Mouse (Mus musculus): ENCODE results near the gene Hao1.
A peak's percentile ranks its signal among the peaks of the same experiment; 100 is the strongest.

The Hao1 gene

GRCm38 (mm10) chr2:134554221-134554727, at the start of gene Hao1:
Hao1 (minus strand) TSS chr2:134554368.
- DNase-seq (ENCODE audit: low read depth, low spot score): no peak

- DNase-seq (ENCODE audit: low read depth, low spot score): no peak
These were observed 37.0 kb upstream of the Hao1 start for GRCm38 (mm10) chr2:134591081-134591694.

DNA sequence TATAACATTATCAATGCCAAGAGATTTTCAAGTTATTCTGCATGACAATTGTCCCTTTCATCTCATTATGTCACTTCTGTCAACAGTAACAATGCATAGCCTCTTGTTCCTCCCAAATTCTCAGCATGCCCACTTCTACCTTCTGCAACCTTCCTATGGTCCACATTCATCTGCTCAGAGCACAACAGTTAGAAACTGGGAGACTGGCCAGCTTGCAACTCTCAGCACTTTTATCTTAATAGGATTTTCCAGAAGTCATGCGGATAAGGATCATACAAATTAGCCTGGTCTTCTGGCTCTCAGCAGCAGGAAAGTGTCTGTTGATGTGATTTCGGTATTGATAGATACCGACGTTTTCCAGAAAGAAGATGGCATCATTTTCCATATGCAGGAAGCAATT, 31.1 kb upstream of the Hao1 start:
- no peak for DNase-seq (ENCODE audit: low read depth, low spot score)

DNA sequence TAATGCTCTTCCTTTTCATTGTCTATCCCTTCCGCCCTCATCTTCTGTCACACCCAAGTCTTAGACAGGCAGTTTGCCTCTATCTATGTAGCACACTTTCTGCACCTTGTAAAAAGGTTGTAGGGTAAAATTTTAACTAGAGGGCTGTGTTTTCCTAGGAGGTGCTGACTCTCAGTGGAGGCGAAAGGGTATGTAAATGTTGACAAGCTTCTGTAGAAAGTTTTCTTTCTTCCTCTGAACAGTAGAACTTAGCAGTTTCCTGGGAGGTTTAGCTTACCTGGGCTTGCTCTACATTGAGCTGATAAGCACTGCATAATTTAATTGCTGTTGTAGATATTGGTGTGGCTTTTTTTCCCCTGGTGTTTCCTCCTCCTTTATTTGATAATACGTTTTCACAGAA, 5.3 kb upstream of the Hao1 start:
- no peak for DNase-seq (ENCODE audit: low read depth, low spot score)

DNA sequence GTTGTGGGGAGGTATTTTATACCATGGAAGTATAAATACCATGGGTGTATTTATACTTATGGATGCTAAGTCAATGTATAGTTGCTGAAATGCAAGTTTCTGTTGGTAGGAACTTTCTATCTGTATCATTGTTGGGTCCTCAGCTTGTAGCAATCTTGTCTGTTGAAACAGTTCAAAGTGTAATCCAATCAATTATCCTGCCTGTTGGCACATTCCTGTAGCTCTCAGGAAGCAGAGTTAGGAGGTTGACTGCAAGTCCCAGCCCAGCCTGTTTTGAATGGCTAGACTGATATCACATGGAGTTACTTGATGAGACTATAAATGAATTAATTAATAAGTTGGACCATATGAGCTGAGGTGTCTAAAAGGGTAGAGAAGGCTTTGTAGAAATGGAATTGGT, 1.8 kb downstream of the Hao1 start:
- no peak for DNase-seq (ENCODE audit: low read depth, low spot score)

DNA sequence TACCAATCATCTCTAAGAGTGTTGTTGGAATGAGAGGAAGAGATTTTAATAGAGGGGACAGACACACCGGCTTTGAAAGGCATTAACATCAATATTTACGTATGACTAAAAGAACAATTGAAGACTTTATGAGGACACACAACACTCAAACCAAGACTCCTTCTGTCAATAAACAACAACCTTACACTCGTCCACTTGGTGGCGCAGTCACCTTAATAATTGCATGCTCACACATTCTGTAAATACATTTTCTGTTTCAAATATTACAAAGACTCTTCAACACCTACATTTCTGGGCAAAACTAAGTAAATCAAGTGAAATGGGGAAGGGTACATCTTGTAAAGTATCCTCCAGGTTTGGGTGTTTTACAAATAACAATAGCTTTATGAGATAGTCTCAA, 4.4 kb downstream of the Hao1 start:
- DNase-seq (ENCODE audit: low read depth, low spot score): peak; percentile 40

GRCm38 (mm10) chr2:134545116-134545515, 9.1 kb downstream of the Hao1 start:
- no peak for DNase-seq (ENCODE audit: low read depth, low spot score)

GRCm38 (mm10) chr2:134544321-134545065, 9.7 kb downstream of the Hao1 start:
- DNase-seq (ENCODE audit: low read depth, low spot score): no peak

DNA sequence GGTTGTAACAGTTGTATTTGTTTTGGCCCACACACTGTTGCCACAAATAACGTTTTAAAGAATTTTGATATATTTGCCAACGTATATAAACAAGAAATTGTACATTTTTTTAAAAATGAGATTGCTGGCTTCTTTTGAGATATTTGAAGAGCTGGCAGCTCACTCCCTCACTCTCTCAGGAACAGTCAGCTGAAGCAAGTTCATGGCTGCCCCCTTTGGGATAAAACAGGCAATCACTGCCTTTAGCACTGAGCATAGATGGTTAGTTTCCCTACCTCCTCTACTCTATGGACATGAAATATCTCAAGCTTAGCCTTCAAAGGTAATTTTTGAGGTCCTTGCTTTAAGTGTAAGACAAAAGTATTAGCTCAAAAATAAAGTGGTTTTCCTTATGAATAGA, 10.7 kb downstream of the Hao1 start:
- no peak for DNase-seq (ENCODE audit: low read depth, low spot score)

DNA sequence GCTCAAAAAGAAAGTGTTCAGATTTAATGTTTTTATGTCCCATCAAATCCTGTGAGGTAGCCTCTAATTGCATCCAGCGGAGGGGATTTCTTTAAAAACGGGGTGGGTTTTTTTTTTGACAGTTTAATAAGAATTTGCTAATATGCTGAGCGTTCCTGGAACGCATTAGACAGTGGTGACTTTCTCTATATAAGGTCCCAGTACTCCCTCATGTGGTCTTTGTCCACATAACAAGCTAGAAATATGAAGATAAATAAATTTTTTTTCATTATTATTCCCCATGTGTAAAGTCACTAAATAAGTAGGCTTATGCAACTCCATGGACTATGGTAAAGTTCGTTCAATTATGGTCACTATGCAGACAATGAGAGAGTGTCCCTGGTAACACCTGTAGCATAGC, 13.1 kb downstream of the Hao1 start:
- no peak for DNase-seq (ENCODE audit: low read depth, low spot score)

DNA sequence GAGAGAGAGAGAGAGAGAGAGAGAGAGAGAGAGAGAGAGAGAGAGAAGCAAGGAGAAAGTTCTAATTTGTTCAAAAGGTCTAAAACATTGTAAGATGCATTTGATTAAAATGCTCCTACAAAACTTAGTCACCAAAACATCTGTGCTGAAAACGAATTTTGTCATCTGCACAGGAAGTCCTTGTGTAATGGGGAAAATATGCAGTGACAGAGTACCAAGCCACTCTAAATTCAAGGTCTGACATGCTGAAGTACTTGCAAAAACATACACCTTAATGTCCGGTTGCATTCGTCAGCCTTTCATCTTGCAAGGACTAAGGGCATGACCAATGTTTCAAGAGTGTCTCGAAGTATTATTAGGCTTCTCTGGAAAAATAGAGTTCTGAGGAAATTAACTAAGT, 15.7 kb downstream of the Hao1 start:
- no peak for DNase-seq (ENCODE audit: low read depth, low spot score)

GRCm38 (mm10) chr2:134528122-134528810, 25.9 kb downstream of the Hao1 start:
- no peak for DNase-seq (ENCODE audit: low read depth, low spot score)

DNA sequence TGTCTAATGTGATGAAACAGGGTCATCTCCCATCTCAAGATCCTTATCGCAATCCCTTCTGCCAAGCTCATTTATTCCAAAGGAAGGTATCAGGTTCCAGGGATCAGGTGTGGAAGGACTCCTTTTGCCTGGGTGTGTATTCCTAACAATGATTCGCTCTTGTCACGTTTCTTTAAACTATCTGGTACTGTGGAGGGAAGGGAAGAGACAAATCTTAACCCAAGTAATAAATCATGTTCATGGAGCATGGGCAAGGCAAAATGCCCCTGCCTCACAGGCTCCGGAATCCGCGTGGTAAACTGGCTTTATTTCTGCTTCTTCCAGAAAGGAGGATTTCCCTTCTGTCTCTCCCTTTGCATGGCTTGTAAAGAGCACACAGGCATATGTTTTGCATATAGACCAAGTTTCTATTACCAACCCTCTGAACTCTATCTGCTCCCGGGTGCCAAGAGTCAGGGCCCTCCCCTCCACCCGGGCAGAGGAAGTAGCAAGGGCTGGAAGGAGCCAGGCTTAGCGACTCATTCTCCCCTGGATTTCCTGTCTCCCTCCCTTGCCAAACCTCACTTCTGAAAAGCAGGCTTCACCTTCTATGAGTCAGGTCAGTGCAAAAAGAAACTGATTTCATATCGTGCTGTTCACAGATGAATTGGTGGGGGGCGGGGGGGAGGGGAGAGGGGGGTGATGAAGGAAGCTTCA, 26.6 kb downstream of the Hao1 start:
- no peak for DNase-seq (ENCODE audit: low read depth, low spot score)

DNA sequence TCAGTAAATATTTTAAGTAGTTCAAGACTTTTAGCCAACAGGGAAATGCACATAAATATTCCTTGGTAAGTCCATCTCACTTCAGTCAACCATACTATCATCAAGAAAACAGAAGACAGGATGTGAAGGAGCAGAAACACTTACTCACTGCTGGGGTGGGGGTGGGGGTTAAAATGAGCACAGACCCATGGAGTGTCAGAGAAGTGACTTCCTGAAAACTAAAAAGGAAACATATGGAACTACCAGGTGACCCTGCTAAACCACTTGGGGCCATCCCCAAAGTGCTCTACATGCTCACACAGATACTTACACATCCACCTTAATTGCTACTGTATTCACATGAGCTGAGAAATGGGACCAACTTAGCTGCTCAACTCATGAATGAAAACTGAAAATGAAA, 36.1 kb downstream of the Hao1 start:
- no peak for DNase-seq (ENCODE audit: low read depth, low spot score)

- DNase-seq (ENCODE audit: low read depth, low spot score): no peak
These were observed 54.4 kb downstream of the Hao1 start for GRCm38 (mm10) chr2:134499777-134500176.

DNA sequence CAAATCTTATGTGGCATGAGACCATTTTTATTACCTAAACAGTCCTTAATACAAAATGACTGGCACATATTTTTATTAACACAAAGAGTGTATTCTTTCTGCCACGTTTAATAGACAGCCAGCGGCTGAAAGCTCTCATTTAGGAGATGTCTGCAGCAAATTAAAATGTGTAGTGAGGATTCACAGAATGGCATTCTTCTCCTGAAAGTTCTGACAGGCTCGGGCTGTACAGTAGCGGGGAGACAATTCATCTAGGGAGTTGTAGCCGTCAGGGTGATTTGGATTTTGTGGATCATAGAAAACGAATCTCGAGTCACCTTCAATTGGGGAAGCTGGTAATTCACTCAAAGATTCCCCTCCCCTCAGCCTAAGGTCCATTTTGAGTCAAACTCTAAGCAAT, 55.7 kb downstream of the Hao1 start:
- DNase-seq (ENCODE audit: low read depth, low spot score): no peak

- DNase-seq (ENCODE audit: low read depth, low spot score): no peak
These were observed 65.5 kb downstream of the Hao1 start for GRCm38 (mm10) chr2:134488671-134489070.

GRCm38 (mm10) chr2:134486055-134486834, 67.9 kb downstream of the Hao1 start:
- DNase-seq (ENCODE audit: low read depth, low spot score): no peak

- no peak for DNase-seq (ENCODE audit: low read depth, low spot score)
These were observed 71.5 kb downstream of the Hao1 start for GRCm38 (mm10) chr2:134482683-134483082.

- DNase-seq (ENCODE audit: low read depth, low spot score): peak; percentile 6
These were observed 72.4 kb downstream of the Hao1 start for GRCm38 (mm10) chr2:134481759-134482158.

GRCm38 (mm10) chr2:134481174-134481573, 73.0 kb downstream of the Hao1 start:
- no peak for DNase-seq (ENCODE audit: low read depth, low spot score)

All from telencephalon, adult 2 months (tissue).